Mouse (Mus musculus) ES-E14 (cell line): ENCODE data around the gene Ryr1.

Experiments
- HCFC1 ChIP-seq: IDR thresholded peaks from 2 replicates; pipeline ENCODE4 v1.6.1; 2012; ENCODE audit warnings: low read length, inconsistent platforms, borderline replicate concordance; ENCODE audit not compliant: insufficient read depth
- MAFK ChIP-seq: IDR thresholded peaks from 2 replicates; pipeline ENCODE4 v1.6.1; 2014; ENCODE audit warnings: mild to moderate bottlenecking, low read depth, low read length, inconsistent platforms; ENCODE audit not compliant: insufficient read depth
- ZNF384 ChIP-seq: IDR thresholded peaks from 2 replicates; pipeline ENCODE4 v1.6.1; 2012; ENCODE audit warnings: low read depth, low read length, inconsistent platforms

DNA sequence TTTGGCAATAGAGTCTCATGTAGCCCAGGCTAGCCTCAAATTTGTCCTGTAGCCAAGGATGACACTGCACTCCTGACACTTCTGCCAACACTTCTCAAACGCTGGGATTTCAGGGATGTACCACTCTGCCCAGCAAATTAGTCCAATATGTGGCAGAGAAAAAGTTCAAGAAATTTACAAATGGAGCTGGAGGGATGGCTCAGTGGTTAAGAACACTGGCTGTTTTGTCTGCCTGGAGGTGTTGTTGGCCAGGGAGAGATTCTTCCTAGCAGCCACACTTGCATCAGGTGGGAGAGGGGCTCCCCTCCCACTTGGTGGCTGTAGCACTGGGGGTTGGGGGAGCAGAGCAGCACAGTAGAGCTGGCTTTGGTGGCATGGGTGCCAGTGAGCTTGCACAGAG lies 5.5 kb downstream of the Ryr1 start:
- TF ChIP-seq ZNF384 (no peak), MAFK (no peak), HCFC1 (no peak)
